Mouse (Mus musculus) olfactory bulb, adult 2 months (tissue): ENCODE data around the gene Lhfp. TPM values are rescaled to one million over a fixed set of nuclear protein-coding genes. Genes with fewer than 3 reads are reported as not detected.
A peak's percentile ranks its signal among the peaks of the same experiment; 100 is the strongest.
"Not testable (repeated sequence)": the region's sequence is repeated elsewhere in the genome, so short reads cannot be mapped to it uniquely, and the experiment has no call there.

ENCODE experiments used
- H3K27ac ChIP-seq: fragments of 200-500 bp; 2 replicates; pipeline ENCODE4 v1.5.1; 2012; ENCODE audit warnings: low read depth, low read length; ENCODE audit not compliant: insufficient read depth
- H3K4me1 ChIP-seq: fragments of 200-500 bp; 2 replicates; pipeline ENCODE4 v1.6.1; 2012; ENCODE audit warnings: low read length; ENCODE audit not compliant: control insufficient read depth, insufficient read depth
- H3K4me3 ChIP-seq: fragments of 200-500 bp; 2 replicates; pipeline ENCODE4 v1.5.1; 2012; ENCODE audit warnings: mild to moderate bottlenecking, low read depth, low read length, moderate library complexity; ENCODE audit not compliant: insufficient read depth
- CTCF ChIP-seq: fragments of 200-500 bp; IDR thresholded peaks from 2 replicates; pipeline ENCODE4 v1.5.1; 2012; ENCODE audit warnings: low read depth, mild to moderate bottlenecking, low read length, moderate library complexity; ENCODE audit not compliant: insufficient read depth
- POLR2A ChIP-seq: fragments of 200-500 bp; IDR thresholded peaks from 2 replicates; pipeline ENCODE4 v1.6.1; 2012; ENCODE audit warnings: mild to moderate bottlenecking, low read depth, low read length, moderate library complexity; ENCODE audit not compliant: insufficient read depth
- WGBS: fragments of 180-500 bp; shearing (Covaris S2); methylation state at CpG from one replicate; pipeline ENCODE4 v1.1.7; 2018; 5-methylcytosine and 5-hydroxymethylcytosine counted together
- polyA plus RNA-seq: library from polyadenylated mRNA; stranded (reverse); fragments of >200 nt; gene quantifications from 2 replicates; pipeline ENCODE4 v1.2.4, GENCODE M21; 2012; ENCODE audit warnings: low replicate concordance; ENCODE audit not compliant: missing spikeins, insufficient read depth, insufficient read length

Lhfp gene
- polyA plus RNA-seq, 1 experiment, result not detected

DNA sequence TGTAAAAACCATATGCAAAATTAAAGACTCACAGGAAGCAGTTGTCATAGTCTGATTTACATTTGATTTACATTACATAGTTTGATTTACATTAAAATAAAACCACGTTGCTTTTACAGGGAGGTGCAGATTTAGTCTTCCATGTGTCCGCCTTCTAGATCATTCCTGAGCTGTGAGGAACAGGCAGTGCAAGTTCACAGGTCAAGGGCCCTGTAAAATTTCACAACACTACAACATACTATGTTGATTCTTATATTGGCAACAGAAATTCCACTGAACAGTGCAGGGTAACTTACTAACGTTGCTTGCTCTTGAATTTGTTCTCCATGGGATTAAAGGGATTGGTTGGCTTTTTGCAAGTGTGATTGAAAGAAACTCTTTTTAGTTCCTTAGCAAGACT, 189.8 kb downstream of the Lhfp start:
- H3K27ac ChIP-seq, result no peak overlapping the region
- 66% methylated on average over 3 of the region's 3 CpGs for WGBS

DNA sequence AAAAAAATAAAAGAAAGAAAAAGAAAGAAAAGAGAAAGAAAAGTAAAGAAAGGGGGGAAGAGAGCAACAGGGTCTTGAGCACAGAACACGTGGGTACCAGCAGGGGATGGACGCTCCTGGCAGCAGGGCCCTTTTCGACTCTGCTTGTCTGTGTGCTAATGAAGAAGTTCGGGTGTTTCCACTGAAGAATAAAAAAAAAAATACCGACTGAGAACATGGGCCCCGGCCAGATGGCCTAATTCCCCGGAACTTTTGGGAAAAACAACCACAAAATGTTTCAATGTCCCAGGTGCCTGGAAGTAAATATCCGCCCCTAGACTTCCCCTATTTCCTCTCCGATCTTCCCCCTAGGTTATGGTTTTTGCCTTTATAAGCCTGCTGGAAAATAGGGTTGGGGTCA, 191.1 kb downstream of the Lhfp start:
- H3K4me3 ChIP-seq, H3K27ac ChIP-seq, H3K4me1 ChIP-seq: not testable (repeated sequence)
- 68% methylated on average over 9 of the region's 9 CpGs for WGBS

More for the DNA sequence above, 189.8 kb downstream of the Lhfp start:
- no peak for TF ChIP-seq CTCF
- TF ChIP-seq POLR2A, result no peak
- Histone ChIP-seq H3K4me3 (no peak overlapping the region), H3K4me1 (peaks cover 4% of the 10 kb centered on the region; the same call in 1 of the 2 replicates)

DNA sequence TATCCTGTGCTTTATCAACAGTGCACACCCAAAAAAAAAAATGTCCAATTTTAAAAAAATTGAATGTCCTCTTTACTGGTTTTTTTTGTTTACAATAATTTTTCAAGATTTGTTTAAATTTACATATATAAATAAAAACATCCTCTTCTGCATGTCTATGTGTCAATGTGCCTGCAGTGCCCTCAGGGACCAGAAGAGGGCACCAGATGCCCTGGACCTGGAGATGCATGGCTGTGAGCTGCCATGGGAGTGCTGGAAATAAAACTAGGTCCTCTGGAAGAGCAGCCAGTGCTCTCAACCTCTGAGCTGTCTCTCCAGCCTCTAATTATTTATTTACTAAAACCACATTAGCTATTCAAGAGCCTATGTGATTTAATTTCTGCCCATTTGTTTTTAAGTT, 193.4 kb downstream of the Lhfp start:
- H3K4me1 ChIP-seq, result peaks cover 2% of the 10 kb centered on the region; the same call in 1 of the 2 replicates
- H3K4me3 ChIP-seq, result no peak overlapping the region
- no peak overlapping the region for H3K27ac ChIP-seq
- TF ChIP-seq CTCF, result no peak
- TF ChIP-seq POLR2A, result no peak

DNA sequence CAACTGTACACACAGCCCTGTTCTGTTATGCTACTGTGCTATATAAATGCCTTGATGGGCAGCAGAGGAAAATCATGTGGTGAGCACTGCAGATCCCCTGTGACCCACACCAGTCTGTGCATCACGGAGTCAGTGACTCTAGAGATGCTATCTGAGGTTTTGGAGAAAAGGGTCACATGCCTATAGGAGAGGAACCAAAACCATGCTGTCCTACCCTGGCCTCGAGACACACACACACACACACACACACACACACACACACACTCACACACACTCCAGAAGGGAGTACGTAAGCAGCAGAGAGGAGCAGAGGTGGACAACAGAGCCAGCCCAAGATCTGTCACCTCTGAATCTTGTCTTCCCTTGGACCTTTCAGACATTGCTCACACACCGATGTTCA, 195.1 kb downstream of the Lhfp start:
- Histone ChIP-seq H3K4me3 (no peak overlapping the region), H3K4me1 (peaks cover 2% of the 10 kb centered on the region; the same call in 1 of the 2 replicates), H3K27ac (no peak overlapping the region)
- 94% methylated on average over 4 of the region's 4 CpGs for WGBS
- TF ChIP-seq POLR2A, result no peak
- no peak for TF ChIP-seq CTCF

DNA sequence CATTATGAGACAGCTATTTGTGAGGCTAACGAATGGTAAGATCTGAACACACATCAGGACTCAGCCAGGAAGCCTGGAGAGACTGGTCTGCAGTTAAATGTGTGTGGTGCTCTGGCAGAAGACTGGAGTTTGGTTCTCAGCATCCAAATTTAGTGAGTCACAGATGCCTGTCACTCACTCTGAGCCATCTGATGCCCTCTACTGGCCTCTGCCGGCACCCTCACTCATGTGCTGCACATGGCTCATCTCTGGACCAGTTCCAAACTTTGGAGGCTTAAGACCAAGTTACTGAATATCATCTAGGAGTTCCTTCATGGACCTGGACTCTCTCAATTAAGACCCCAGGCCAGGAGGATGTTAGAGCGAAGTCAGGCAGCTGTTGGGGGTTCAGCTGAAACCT, 198.8 kb downstream of the Lhfp start:
- TF ChIP-seq CTCF, result no peak
- no peak for TF ChIP-seq POLR2A
- Histone ChIP-seq H3K27ac (no peak overlapping the region), H3K4me3 (no peak overlapping the region), H3K4me1 (no peaks in the 10 kb centered on the region)
- 93% methylated on average over 3 of the region's 3 CpGs for WGBS

DNA sequence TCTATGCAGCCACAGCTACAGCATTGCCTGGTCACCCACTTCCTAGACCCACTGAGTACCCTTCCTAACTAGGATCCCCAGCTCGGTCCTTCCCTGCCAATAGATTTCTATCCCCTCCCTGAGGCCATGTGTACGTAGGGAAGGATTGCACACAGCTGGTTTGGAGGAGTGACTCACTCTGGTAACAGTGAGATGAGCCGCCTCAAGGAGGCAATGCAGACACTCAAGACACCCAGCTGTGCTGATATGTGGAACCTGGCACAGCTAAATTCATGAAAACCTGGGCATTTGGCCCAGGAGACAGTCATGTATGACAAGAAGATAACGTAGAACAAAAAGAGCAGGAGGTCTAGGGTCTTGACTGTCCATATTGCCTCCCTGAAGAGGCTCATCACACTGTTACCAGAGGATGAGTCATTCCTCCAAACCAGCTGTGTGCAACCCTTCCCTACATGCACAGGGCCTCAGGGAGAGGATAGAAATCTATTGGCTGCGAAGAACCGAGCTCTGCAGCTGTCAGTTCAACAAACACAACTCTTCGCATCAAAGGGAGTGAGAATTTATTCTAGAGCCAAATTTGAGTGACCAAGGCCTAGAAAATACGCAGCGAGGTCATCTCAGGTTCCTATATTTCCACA, 204.4 kb downstream of the Lhfp start:
- H3K4me1 ChIP-seq, result no peaks in the 10 kb centered on the region
- 0 out of 2 replicates have a peak overlapping the region, but pooled peaks have one; percentile 13 for H3K27ac ChIP-seq
- TF ChIP-seq CTCF (no peak), POLR2A (no peak)
- WGBS, result 59% methylated on average over 9 of the region's 9 CpGs
- no peak overlapping the region for H3K4me3 ChIP-seq

DNA sequence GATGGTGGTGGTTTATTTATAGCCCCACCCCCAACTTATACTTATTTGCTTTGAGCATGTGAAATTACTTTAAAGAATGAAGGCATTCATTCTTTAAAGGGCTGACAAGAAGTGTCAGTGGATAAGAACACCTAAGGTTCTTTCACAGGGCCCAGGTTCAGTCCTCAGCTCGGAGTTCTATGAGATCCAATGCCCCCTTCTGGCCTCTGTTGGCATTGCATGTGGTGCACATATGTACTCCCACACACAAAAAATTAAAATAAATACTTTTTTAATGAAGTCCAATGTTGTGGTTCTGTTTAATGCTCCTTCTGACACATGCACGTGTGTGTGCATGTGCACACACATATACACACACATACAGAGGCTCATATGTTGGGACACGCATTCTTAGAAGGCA, 205.8 kb downstream of the Lhfp start:
- H3K27ac ChIP-seq, result no peak overlapping the region

DNA sequence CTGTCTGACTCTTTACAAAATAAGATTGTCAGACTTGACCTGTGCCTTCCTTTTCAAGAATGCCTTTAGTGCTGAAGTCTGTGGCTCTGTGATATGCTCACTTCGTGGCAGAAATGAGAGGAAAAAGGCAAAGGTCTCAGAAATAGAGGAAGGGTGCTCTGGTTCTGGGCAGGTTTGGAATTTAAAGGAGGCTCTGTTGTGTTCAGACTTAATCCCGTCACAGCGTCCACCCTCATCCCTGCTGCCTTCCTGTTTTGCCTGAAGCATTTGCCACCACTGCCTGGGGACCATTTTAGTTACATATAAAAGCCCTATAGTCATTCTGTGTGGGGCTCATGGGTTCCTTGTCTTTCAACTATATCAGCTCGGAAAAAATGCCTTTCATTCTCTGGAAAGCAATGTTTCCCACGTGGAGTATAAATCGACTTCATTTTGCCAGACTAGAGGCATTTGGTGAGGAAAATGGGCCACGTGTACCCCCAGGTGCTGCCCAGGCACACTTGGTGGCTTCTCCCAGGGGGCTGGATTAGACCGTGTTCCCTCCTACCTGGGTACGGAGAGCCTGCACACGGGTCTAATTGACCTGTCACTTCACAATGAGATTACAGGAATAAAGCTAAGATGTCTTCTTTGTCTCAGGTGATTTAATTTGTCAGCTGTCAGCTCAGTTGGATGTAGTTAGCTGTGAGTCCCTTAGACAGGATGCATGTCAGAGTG, 207.0 kb downstream of the Lhfp start:
- 55% methylated on average over 10 of the region's 10 CpGs for WGBS
- no peak for TF ChIP-seq CTCF
- no peak for TF ChIP-seq POLR2A
- Histone ChIP-seq H3K27ac (no peak overlapping the region), H3K4me1 (peaks cover 2% of the 10 kb centered on the region), H3K4me3 (no peak overlapping the region)

More for the DNA sequence above, 205.8 kb downstream of the Lhfp start:
- WGBS, result 82% methylated on average over 3 of the region's 3 CpGs
- no peaks in the 10 kb centered on the region for H3K4me1 ChIP-seq
- H3K4me3 ChIP-seq, result no peak overlapping the region
- TF ChIP-seq POLR2A (no peak), CTCF (no peak)

DNA sequence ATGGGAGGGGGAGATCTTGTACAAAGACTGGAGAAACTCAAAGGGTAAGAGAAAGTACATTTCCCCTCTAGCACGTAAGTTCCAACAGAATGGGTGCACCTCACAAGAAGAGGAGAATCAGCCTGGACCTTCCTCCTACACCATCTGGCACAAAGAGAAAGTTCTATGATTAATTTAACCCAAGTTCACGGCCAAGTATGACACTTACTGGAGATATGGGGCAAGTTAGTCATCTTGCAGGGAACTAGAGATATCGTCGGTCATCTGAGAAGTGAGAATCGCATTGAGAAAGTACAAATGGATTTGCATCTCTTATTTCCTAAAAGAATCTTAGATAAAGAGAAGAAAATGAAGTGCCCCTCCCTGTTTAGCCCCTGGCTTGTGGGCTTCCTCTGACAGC, 211.2 kb downstream of the Lhfp start:
- Histone ChIP-seq H3K4me3 (no peak overlapping the region), H3K4me1 (peaks cover 7% of the 10 kb centered on the region), H3K27ac (no peak overlapping the region)
- WGBS, result 94% methylated on average over 5 of the region's 5 CpGs
- TF ChIP-seq POLR2A (no peak), CTCF (no peak)

DNA sequence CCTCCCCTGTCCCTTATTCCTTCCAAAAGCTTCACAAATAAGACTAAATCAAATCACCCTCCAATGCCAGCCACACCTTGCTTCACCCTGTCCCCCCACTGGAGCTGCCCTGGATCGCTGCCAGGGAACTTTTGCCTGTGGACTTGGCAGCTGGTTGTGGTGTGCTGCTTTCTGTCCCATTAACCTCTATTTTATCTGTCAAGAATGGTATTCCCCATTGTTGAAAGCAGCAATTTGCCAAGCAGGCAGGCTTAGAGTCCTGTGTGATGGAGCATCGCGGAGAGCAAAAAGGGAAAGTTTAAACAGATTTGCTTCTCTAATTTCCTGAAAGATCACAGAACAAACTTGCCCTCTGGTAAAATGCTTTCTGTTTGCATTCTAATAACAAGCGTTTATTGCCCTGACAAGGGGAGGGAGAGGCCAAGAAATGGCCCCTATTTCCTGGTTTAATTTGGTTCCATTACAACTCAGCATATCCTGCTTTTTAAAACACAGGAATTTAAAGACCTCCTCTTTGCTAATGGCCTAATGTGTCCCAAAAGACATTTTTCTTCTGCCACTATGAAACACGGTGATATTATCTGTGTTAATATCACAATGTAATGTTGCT, 212.0 kb downstream of the Lhfp start:
- no peak overlapping the region for H3K4me3 ChIP-seq
- 25% methylated on average over 5 of the region's 5 CpGs for WGBS
- H3K27ac ChIP-seq, result no peak overlapping the region
- TF ChIP-seq CTCF, result no peak
- TF ChIP-seq POLR2A, result no peak
- peaks cover 7% of the 10 kb centered on the region for H3K4me1 ChIP-seq
